Mouse (Mus musculus) cortical plate, adult 2 months (tissue): ENCODE measurements around the gene Lgr4.

Source experiments
- CTCF ChIP-seq: fragments of 200-500 bp; IDR thresholded peaks from 2 replicates; pipeline ENCODE4 v1.5.1; 2011; ENCODE audit warnings: mild to moderate bottlenecking, control low read depth, low read length; ENCODE audit not compliant: insufficient read depth; ENCODE audit errors: extremely low read depth
- POLR2A ChIP-seq: fragments of 200-500 bp; IDR thresholded peaks from 2 replicates; pipeline ENCODE4 v1.6.1; 2011; ENCODE audit warnings: mild to moderate bottlenecking, low read length, control low read depth; ENCODE audit not compliant: insufficient read depth; ENCODE audit errors: extremely low read depth

DNA sequence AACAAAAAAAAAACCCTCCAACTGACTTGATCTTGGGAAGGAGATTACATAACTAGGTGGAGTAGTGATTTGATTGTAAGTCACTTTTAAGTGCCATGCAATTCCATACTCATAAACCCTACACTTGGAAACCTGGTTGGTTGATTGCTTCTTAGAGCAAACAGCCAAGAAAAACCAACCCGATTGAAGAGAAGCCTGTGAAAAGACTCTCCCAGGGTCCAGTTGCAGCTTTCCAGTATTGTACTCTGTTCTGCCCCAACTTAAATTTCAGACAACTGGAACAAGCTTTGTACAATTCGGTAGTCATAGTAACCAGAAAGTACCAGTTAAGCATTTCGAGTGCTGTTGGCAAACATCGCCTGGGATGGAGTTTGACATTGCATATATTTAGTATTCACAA, 26.0 kb upstream of the Lgr4 start:
- TF ChIP-seq POLR2A (no peak), CTCF (no peak)
